Mouse (Mus musculus) ES-Bruce4 (cell line): Measurements from ENCODE around the gene Chchd6. TPM values are rescaled to one million over a fixed set of nuclear protein-coding genes. Genes with fewer than 3 reads are reported as not detected.

ENCODE experiments used
- H3K27ac ChIP-seq: 2 replicates; pipeline ENCODE4 v1.5.1; 2012; ENCODE audit warnings: low read length, inconsistent platforms; ENCODE audit not compliant: insufficient read depth
- H3K27me3 ChIP-seq: 2 replicates; pipeline ENCODE4 v1.6.1; 2012; ENCODE audit warnings: mild to moderate bottlenecking, low read length, inconsistent platforms; ENCODE audit not compliant: control insufficient read depth, poor library complexity, insufficient read depth, severe bottlenecking
- H3K36me3 ChIP-seq: 2 replicates; pipeline ENCODE4 v1.6.1; 2012; ENCODE audit warnings: inconsistent platforms, mild to moderate bottlenecking, low read length, moderate library complexity; ENCODE audit not compliant: control insufficient read depth, poor library complexity, insufficient read depth, severe bottlenecking
- H3K4me1 ChIP-seq: one replicate; pipeline ENCODE4 v1.8.1; 2011; ENCODE audit warnings: low read length; ENCODE audit not compliant: control insufficient read depth, insufficient read depth
- H3K4me3 ChIP-seq: 2 replicates; pipeline ENCODE4 v1.5.1; 2011; ENCODE audit warnings: low read depth, mild to moderate bottlenecking, low read length
- H3K9ac ChIP-seq: 2 replicates; pipeline ENCODE4 v1.6.1; 2012; ENCODE audit warnings: low read depth, mild to moderate bottlenecking, inconsistent platforms; ENCODE audit not compliant: poor library complexity, severe bottlenecking
- H3K9me3 ChIP-seq: replicated peaks from 2 replicates; pipeline ENCODE4 v1.6.1; 2012; ENCODE audit warnings: mild to moderate bottlenecking, low read length, inconsistent platforms; ENCODE audit not compliant: control insufficient read depth, poor library complexity, insufficient read depth, severe bottlenecking
- CTCF ChIP-seq: IDR thresholded peaks from one replicate; pipeline ENCODE4 v1.8.1; 2011; ENCODE audit warnings: low read depth, low read length
- EP300 ChIP-seq: IDR thresholded peaks from 2 replicates; pipeline ENCODE4 v1.6.1; 2011; ENCODE audit warnings: low read depth, low read length; ENCODE audit not compliant: insufficient read depth
- POLR2A ChIP-seq: IDR thresholded peaks from one replicate; pipeline ENCODE4 v1.8.1; 2011; ENCODE audit warnings: low read length; ENCODE audit not compliant: insufficient read depth
- polyA plus RNA-seq: library from polyadenylated mRNA; stranded (reverse); fragments of >200 nt; gene quantifications from 2 replicates; pipeline ENCODE4 v1.2.4, GENCODE M21; 2011; ENCODE audit warnings: low read depth; ENCODE audit not compliant: missing spikeins, insufficient read depth, insufficient read length

The Chchd6 gene
- polyA plus RNA-seq, 1 experiment: 10.1 TPM

GRCm38 (mm10) chr6:89392213-89392612 lies 203.2 kb downstream of the Chchd6 start:
- no peaks in the 10 kb centered on the region for H3K27me3 ChIP-seq
- H3K4me1 ChIP-seq: no peaks in the 10 kb centered on the region
- H3K9ac ChIP-seq: no peak overlapping the region
- H3K27ac ChIP-seq: no peak overlapping the region
- no peak overlapping the region for H3K4me3 ChIP-seq
- no peaks in the 10 kb centered on the region for H3K36me3 ChIP-seq
- H3K9me3 ChIP-seq: no peaks in the 10 kb centered on the region
- TF ChIP-seq POLR2A: no peak
- TF ChIP-seq CTCF: no peak
- TF ChIP-seq EP300: no peak

- no peaks in the 10 kb centered on the region for H3K4me1 ChIP-seq
- H3K27ac ChIP-seq: no peak overlapping the region
- H3K9me3 ChIP-seq: no peaks in the 10 kb centered on the region
- H3K36me3 ChIP-seq: no peaks in the 10 kb centered on the region
- no peak overlapping the region for H3K9ac ChIP-seq
- no peak overlapping the region for H3K4me3 ChIP-seq
- TF ChIP-seq POLR2A: no peak
- no peak for TF ChIP-seq CTCF
- no peak for TF ChIP-seq EP300
- H3K27me3 ChIP-seq: no peaks in the 10 kb centered on the region
Observed at GRCm38 (mm10) chr6:89389771-89390170, 205.7 kb downstream of the Chchd6 start.

- H3K4me3 ChIP-seq: no peak overlapping the region
Observed at GRCm38 (mm10) chr6:89386956-89387355, 208.5 kb downstream of the Chchd6 start.

GRCm38 (mm10) chr6:89384699-89385098 lies 210.8 kb downstream of the Chchd6 start:
- H3K9ac ChIP-seq: no peak overlapping the region

More at GRCm38 (mm10) chr6:89386956-89387355, 208.5 kb downstream of the Chchd6 start:
- no peaks in the 10 kb centered on the region for H3K27me3 ChIP-seq
- H3K27ac ChIP-seq: no peak overlapping the region
- no peak overlapping the region for H3K9ac ChIP-seq
- no peaks in the 10 kb centered on the region for H3K4me1 ChIP-seq
- no peak for TF ChIP-seq EP300
- H3K36me3 ChIP-seq: no peaks in the 10 kb centered on the region
- H3K9me3 ChIP-seq: no peaks in the 10 kb centered on the region

GRCm38 (mm10) chr6:89381851-89382250 lies 213.6 kb downstream of the Chchd6 start:
- Histone ChIP-seq H3K4me1 (no peaks in the 10 kb centered on the region), H3K9me3 (no peaks in the 10 kb centered on the region), H3K36me3 (no peaks in the 10 kb centered on the region), H3K27ac (no peak overlapping the region), H3K4me3 (no peak overlapping the region), H3K9ac (no peak overlapping the region), H3K27me3 (no peaks in the 10 kb centered on the region)
- TF ChIP-seq EP300 (no peak), CTCF (no peak), POLR2A (no peak)

More at GRCm38 (mm10) chr6:89384699-89385098, 210.8 kb downstream of the Chchd6 start:
- no peaks in the 10 kb centered on the region for H3K36me3 ChIP-seq
- no peaks in the 10 kb centered on the region for H3K27me3 ChIP-seq
- no peaks in the 10 kb centered on the region for H3K4me1 ChIP-seq
- TF ChIP-seq POLR2A (no peak), EP300 (no peak), CTCF (no peak)
- no peak overlapping the region for H3K4me3 ChIP-seq
- no peak overlapping the region for H3K27ac ChIP-seq
- H3K9me3 ChIP-seq: no peaks in the 10 kb centered on the region

GRCm38 (mm10) chr6:89381172-89381571 lies 214.3 kb downstream of the Chchd6 start:
- Histone ChIP-seq H3K4me1 (no peaks in the 10 kb centered on the region), H3K27me3 (no peaks in the 10 kb centered on the region), H3K27ac (no peak overlapping the region), H3K9me3 (no peaks in the 10 kb centered on the region), H3K36me3 (no peaks in the 10 kb centered on the region), H3K4me3 (no peak overlapping the region), H3K9ac (no peak overlapping the region)
- TF ChIP-seq EP300: no peak
- no peak for TF ChIP-seq POLR2A
- no peak for TF ChIP-seq CTCF
